10 mouse cellular contexts compared by ENCODE assay signal in genomic region chr4:41773502-41773901, GRCm38 (mm10). TPM values are rescaled to one million over a fixed set of nuclear protein-coding genes. Genes with fewer than 3 reads are reported as not detected.
DNase-seq lines count a peak whose midpoint lies in the region; ATAC-seq lines count a peak whose summit lies in the region.
"Not testable (repeated sequence)": the region's sequence is repeated elsewhere in the genome, so short reads cannot be mapped to it uniquely, and the experiment has no call there.
"Had no signal": no experiment of that assay in that cellular context is flagged by ENCODE, and none has a peak within 500 bp of the region (broad histone marks: within the 10 kb centered on the region; RNA-seq: fewer than 3 reads in every experiment).

No protein-coding gene starts in this region.

- H3K4me2 ChIP-seq in limb, embryonic 13.5 days (replicated peaks): peak overlapping the region; percentile 60

- peak overlapping the region; percentile 57 for H3K9ac ChIP-seq in limb, embryonic 13.5 days

- H3K4me3 ChIP-seq in limb, embryonic 13.5 days: peak overlapping the region; percentile 44
- H3K4me3 ChIP-seq in midbrain, embryonic 10.5 days: peak overlapping the region; percentile 57

- not testable (repeated sequence) for H3K27ac ChIP-seq in limb, embryonic 13.5 days
- peak overlapping the region; percentile 74 for H3K27ac ChIP-seq in midbrain, embryonic 10.5 days (replicated peaks)

- not testable (repeated sequence) for H3K4me1 ChIP-seq in limb, embryonic 13.5 days; midbrain, embryonic 10.5 days

- not testable (repeated sequence) for H3K36me3 ChIP-seq in limb, embryonic 13.5 days; midbrain, embryonic 10.5 days

- not testable (repeated sequence) for H3K9me3 ChIP-seq in limb, embryonic 13.5 days; midbrain, embryonic 10.5 days (replicated peaks)

- WGBS in limb, embryonic 13.5 days: 1% methylated on average over 19 of the region's 25 CpGs
- under 1% methylated on average over 24 of the region's 25 CpGs for WGBS in midbrain, embryonic 10.5 days

- not testable (repeated sequence) for ATAC-seq in limb, embryonic 13.5 days (ENCODE audit: low FRiP score, low read depth)

- not testable (repeated sequence) for H3K27me3 ChIP-seq in limb, embryonic 13.5 days; midbrain, embryonic 10.5 days (ENCODE audit: low read depth, poor library complexity, severe bottlenecking)

- peak; percentile 86 for DNase-seq in adrenal gland, postnatal 10 days
- DNase-seq in embryo, embryonic 9.5 days (ENCODE audit: extremely low spot score): peak; percentile 76
- peak; percentile 99 for DNase-seq in heart, adult 11 months
- peak; percentile 81 for DNase-seq in induced T-regulatory cell, adult 2 months (ENCODE audit: low read depth)
- peak; percentile 55 for DNase-seq in midbrain, embryonic 10.5 days (ENCODE audit: low spot score)
- peak; percentile 52 for DNase-seq in right cerebral cortex, postnatal 25 days
- peak; percentile 47 for DNase-seq in urinary bladder, postnatal 25 days (ENCODE audit: low spot score)

RNA-seq across cellular contexts. Expression of gene Ccl27a, which starts 0.5 kb away (rescaled TPM):
- total RNA-seq in adrenal gland, postnatal 10 days (2021): 10 to 100 TPM; 31.0 to 44.5 TPM
- polyA plus RNA-seq in limb, embryonic 13.5 days (2015; fragmentation: Nextera tagmentation; extraction: Ambion mirVana): 53.0 and 64.8 TPM in 2 replicates
- polyA plus RNA-seq in midbrain, embryonic 10.5 days (2016; fragmentation: Nextera tagmentation; extraction: Ambion mirVana): 52.4 and 67.6 TPM in 2 replicates

RNA-seq across cellular contexts. Expression of gene Sigmar1, which starts 17.5 kb away (rescaled TPM):
- 10 to 100 TPM; 65.8 to 68.8 TPM for total RNA-seq in adrenal gland, postnatal 10 days (2021)
- 81.8 and 84.6 TPM in 2 replicates for polyA plus RNA-seq in limb, embryonic 13.5 days (2015; fragmentation: Nextera tagmentation; extraction: Ambion mirVana)
- 87.3 and 96.3 TPM in 2 replicates for polyA plus RNA-seq in midbrain, embryonic 10.5 days (2016; fragmentation: Nextera tagmentation; extraction: Ambion mirVana)

RNA-seq across cellular contexts. Expression of gene Galt, which starts 18.5 kb away (rescaled TPM):
- total RNA-seq in adrenal gland, postnatal 10 days (2021): 10 to 100 TPM; 42.3 to 49.2 TPM
- polyA plus RNA-seq in limb, embryonic 13.5 days (2015; fragmentation: Nextera tagmentation; extraction: Ambion mirVana): 40.4 and 47.3 TPM in 2 replicates
- polyA plus RNA-seq in midbrain, embryonic 10.5 days (2016; fragmentation: Nextera tagmentation; extraction: Ambion mirVana): 19.1 and 21.4 TPM in 2 replicates

RNA-seq across cellular contexts. Expression of gene Arid3c, which starts 42.6 kb away (rescaled TPM):
- total RNA-seq in adrenal gland, postnatal 10 days (2021): not detected
- 0.14 TPM in 1 of 2 replicates, not detected in the other for polyA plus RNA-seq in limb, embryonic 13.5 days (2015; fragmentation: Nextera tagmentation; extraction: Ambion mirVana)
- polyA plus RNA-seq in midbrain, embryonic 10.5 days (2016; fragmentation: Nextera tagmentation; extraction: Ambion mirVana): 0.28 and 0.63 TPM in 2 replicates
- total RNA-seq: layer of hippocampus, postnatal 36 days had no signal
- polyA plus RNA-seq: thymus, postnatal 0 days had no signal

RNA-seq across cellular contexts. Expression of gene Dctn3, which starts 50.5 kb away (rescaled TPM):
- total RNA-seq in adrenal gland, postnatal 10 days (2021): 100 to 1,000 TPM; 100 to 104 TPM
- polyA plus RNA-seq in limb, embryonic 13.5 days (2015; fragmentation: Nextera tagmentation; extraction: Ambion mirVana): 104 and 106 TPM in 2 replicates
- polyA plus RNA-seq in midbrain, embryonic 10.5 days (2016; fragmentation: Nextera tagmentation; extraction: Ambion mirVana): 150 and 167 TPM in 2 replicates

Comparison
In these comparisons a context has a peak if more than half of its experiments do, and no peak if none do; other contexts are left out.
1. DNase-seq: peak in every context shown above with its lines; median percentile 99 in heart, adult 11 months; 86 in adrenal gland, postnatal 10 days; 81 in induced T-regulatory cell, adult 2 months; 76 in embryo, embryonic 9.5 days; 55 in midbrain, embryonic 10.5 days; 52 in right cerebral cortex, postnatal 25 days; 47 in urinary bladder, postnatal 25 days.